Mouse (Mus musculus): Measurements from ENCODE around the gene Efcab6.

Gene Efcab6

DNA sequence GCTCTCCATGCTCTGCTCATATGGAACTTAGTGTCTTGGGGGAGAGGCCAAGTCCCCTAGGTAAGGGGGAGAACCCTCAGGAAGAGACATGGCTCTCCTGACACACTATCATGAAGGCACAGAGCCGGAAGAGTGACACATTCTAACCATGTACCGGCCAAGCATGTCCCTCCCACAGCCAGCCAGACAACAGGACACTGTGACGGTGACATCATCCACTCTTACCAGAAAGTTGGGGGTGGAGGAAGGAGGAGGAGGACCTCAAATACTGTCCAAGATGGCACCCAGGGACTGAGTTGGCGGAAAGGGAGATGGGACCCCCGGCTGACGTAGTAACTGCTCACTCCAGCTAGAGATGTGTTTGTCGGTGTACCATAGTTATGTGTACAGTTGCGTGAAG, 181.4 kb downstream of the Efcab6 start:
- DNase-seq (ENCODE audit: low spot score in 2 of 2), result no peak

DNA sequence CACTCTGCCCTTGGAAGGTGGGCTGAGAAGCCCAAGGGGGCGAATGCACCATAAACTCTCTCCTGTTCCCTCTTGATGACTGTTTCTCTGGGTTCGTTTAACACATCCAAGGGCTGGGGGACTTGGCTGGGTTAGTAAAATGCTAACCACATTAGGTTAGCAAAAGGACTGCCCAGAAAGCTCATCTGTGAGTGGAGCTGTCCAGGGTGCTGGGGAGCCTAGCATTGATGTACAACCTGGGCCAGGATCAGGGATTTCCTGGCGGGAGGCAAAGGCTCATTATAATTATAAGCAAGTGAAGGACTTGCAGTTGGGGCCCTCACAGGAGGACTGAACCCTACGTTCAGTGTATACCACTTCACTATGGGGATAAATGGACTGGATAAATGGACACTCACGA, 185.3 kb downstream of the Efcab6 start:
- DNase-seq (ENCODE audit: low spot score in 2 of 2), result no peak

DNA sequence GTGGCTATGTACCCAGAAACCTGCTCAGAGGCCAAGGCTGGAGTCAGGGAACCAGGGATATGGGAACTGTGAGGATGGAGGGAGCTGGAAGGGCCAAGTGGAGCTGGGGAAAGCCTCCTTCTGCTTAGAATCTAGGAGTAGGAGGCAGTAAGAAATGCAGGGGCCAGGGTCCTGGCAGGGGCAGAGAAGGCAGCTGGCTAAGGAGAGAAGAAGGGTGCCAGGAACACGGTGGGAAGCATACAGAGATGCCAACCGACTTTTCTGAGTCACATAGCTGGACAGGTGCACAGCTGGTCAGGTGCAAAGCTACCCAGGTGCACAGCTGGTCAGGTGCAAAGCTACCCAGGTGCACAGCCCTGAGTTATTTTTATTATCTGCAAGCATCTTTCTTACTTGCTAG, 187.3 kb downstream of the Efcab6 start:
- DNase-seq (ENCODE audit: low spot score in 2 of 2), result no peak

DNA sequence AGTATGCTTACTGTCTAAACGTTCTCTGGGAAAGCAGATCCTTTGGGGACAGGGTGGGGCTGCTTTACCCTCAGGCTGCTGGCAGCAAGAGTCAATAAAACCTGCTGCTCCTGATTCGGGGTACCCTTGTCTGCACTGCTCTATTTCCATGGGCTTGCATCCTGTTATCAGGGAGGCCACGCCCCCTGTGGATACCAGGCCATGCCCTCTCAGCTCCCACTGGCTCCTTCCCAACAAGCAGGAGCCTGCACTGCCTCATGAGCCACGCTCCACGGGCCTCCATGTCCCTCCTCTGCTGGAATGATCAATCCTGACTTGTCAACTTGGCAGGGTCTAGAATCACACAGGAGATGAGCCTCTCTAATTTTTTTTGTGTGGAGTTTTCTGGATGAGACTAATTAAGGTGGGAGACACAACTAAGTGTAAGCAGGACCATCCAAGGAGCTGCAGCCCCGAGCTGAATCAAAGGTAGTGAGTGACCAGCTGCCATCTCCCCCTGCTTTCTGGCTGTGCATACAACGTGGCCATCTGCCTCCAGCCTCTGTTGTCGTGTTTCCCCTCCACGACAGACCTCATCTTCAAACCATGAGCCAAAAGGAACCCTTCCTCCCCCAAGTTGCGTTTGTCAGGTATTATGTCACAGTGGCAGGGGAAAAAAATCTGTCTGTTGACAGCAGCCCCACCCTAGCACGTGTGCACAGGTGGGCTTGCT, 187.9 kb downstream of the Efcab6 start:
- DNase-seq (ENCODE audit: low spot score in 2 of 2), result no peak

DNA sequence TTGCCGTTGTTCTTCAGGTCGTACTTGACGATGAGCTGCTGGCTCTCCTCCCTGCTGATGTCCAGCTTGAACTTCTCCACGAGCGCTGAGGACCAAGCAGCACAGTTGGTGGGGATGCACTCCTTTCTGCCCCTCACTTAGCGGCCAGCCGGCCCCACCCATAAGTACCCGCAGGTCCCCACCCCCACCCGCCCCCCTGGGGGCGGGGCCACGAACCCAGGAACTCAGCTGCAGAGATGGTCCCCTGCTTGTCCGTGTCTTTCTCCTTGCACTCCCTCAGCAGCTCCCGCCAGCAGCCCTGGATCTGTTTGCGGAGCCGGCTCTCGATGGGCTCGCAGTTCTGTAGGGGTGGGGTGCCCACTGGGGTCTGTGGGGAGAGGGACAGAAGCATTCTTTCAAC, 194.2 kb downstream of the Efcab6 start:
- no peak for DNase-seq (ENCODE audit: low spot score in 2 of 2)

DNA sequence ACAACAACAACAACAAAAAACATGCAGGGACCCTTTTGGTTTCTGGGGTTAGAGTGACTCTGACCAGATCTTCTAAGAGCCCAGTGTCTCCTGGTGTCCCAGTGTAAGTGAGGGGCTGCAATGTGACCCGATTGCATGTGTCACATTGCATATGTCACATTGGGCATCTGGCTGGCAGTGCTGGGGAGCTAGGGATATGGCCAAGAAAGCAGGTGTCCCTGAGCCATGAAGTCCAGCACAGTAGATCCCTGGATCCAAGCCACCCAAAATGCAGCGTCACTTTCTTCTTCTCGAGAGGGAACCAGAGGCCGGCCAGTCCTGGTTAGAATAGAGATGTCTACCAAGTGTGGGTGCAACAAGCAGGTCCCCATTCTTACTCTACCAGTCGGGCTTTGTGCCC, 199.6 kb downstream of the Efcab6 start:
- no peak for DNase-seq (ENCODE audit: low spot score in 2 of 2)

DNA sequence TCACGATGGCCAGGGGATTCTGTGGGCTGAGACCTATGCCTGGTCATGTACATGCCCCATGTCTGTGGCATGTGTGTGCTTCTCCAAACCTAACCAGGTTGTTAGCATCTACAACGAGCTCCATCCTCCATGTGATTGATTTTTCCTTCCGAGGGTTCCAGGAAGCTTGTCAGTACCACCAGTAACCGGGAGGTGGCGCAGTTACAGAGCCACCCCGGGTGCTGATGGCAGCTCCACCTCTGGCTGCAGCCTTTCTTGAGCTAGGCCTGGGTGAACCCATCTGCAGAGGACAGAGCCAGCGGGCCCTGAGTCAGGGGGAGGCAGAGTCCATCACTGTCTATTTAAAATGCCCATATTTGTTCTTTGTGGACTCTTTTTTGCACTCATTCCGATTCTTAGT, 208.1 kb downstream of the Efcab6 start:
- peak in 1 of 2 experiments; percentile 78 for DNase-seq (ENCODE audit: low spot score in 2 of 2)

DNA sequence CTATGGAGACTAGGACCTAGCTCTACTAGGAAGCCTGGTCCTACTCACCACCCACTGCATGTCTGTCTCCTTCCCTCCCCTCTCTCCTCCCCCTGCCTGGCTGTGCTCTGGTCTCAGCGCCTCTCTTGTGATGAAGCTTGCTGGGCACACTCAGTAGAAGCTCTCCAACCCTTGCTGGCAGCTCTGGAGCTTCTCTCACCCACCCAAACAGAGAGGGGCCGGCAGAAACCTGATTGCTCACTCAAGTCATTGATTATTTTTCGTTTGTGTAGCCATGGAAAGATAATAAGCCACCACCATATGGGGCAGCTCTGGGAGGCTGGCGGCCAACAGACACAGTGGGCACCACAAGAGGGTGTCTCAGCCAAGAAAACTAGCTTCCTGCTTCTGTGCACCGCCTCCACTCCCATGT, 211.8 kb downstream of the Efcab6 start:
- DNase-seq (ENCODE audit: low spot score in 2 of 2), result peak in 1 of 2 experiments; percentile 73

DNA sequence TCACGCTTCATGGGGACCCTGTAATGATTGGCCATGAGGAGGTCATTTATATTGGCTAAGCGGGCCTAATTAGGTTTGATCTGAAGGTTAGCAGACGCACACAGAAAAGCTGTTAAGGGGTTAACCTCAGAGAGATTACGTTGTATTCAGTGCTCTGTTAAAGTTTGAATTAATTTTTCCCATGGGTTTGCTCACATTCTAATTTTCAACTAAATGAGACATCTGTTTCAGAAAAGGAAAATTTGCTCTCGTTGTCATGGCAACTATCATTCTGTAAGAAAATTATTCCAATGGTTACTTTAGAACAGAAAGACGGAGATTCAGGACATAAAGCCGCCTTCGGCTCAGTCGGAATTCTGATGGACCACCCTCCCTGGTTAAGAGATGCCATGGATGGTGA, 217.0 kb downstream of the Efcab6 start:
- DNase-seq (ENCODE audit: low spot score in 2 of 2), result no peak

DNA sequence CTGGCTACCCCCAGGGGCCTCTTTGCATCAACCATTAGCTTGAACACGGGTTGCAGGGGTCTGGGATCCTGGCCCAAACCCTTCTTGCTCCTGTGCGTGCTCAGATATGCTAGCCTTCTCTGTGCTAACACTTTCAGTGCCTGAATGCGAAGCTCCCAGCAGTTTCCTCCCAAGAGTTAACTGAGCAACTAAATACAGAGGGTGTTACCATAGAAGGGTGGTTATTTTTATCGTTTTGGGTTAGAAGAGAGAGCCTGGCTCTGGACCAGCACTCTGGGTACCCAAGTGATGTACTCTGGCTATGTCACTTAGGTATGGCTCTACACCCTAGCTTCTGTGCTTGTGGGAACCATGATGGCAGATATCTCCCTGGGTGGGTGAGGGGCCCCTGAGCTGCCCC, 217.7 kb downstream of the Efcab6 start:
- DNase-seq (ENCODE audit: low spot score in 2 of 2), result no peak

DNA sequence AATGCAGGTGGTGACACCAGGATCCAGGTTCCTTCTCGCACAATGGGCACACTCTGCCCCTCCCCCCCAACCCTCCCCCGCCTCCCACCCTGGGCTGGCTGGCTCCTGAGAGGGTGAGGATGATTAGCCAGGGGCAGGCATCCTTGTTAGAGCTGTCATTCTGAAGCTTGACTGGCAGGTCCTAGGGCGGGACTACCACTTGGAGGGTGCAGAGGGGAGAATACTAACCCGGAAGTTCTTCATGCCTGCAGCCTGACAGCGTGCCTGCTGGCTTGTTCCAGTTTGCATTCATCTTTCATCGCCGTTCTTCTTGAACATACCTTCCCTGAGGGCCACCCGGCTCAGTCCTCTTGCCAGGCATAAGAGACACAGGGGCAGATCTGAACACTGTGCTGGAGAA, 218.6 kb downstream of the Efcab6 start:
- DNase-seq (ENCODE audit: low spot score in 2 of 2), result no peak

DNA sequence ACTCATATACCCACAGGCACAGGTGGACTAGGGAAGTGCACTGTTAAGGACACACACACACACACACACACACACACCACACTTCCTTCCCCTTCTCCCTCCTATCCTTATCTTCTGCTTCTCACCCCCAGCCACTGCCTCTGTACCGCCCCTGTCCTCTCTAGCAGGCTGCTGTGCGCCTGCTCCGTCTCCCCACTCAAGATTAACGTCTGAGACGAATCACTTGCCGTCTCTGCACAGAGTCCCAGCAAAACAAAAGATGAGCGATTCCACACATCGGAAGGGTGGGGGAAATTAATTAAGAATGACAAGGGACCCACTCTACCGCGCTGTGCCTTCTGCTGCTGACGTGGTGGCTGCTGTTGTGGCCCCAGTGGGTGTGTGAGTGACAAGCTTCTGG, 219.4 kb downstream of the Efcab6 start:
- DNase-seq (ENCODE audit: low spot score in 2 of 2), result no peak

DNA sequence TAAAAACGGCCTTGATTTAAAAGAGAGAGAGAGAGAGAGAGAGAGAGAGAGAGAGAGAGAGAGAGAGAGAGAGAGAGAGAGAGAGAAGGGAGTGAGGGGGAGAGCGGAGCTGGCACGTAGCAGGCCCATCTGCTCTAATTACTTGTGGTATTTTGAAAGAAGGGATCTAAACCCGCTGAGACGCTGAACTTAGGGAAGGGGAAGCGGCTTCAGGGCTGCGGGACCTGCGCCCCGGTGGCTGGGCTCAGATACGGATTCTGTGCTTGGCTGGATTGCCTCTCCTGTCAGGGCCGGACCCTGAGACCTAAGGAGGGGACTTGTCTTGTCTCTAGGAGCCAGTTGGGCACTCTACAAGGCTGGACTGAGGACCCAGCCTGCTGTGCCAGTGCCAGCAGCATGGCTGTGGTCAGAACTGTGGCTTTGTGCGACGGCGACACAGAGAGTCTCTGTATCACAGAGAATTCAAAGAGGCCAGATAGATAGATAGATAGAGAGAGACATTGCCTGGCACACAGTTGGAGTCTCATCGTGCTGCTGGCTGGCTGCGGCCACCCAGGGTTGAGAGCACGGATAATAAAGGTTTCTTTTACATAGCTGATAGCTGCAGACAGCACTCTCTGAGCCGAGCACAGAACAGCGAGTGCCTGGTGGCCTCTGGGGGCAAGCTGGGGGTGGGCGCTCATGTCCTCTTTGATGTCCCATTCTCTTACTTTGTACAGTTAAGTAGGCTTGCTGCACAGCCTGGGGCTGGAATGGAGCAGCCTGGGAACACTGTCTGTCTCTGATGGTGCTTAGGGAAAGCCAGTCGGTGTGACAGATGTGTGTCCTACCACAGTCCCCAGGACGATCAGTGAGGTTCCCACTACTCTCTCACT, 222.0 kb downstream of the Efcab6 start:
- DNase-seq (ENCODE audit: low spot score in 2 of 2), result no peak

DNA sequence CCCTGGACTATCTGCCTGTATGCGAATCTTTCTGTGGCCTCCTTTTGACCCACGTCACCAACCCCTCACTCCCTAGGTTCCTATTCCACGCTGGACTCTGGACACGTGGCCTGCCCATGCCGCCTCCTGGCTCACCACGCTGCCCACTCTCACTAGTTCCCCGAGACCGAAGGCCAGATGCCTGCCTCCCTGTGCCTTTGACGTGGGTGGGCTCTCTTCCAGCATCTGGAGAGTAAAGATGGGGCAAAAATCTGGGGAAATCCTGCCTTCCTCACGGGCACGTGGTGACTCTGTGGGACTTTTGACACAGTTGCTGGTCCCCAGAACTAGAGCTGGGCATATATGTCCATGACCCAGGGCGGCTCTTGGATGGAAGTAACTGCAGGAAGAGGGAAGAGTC, 222.8 kb downstream of the Efcab6 start:
- DNase-seq (ENCODE audit: low spot score in 2 of 2), result no peak

DNA sequence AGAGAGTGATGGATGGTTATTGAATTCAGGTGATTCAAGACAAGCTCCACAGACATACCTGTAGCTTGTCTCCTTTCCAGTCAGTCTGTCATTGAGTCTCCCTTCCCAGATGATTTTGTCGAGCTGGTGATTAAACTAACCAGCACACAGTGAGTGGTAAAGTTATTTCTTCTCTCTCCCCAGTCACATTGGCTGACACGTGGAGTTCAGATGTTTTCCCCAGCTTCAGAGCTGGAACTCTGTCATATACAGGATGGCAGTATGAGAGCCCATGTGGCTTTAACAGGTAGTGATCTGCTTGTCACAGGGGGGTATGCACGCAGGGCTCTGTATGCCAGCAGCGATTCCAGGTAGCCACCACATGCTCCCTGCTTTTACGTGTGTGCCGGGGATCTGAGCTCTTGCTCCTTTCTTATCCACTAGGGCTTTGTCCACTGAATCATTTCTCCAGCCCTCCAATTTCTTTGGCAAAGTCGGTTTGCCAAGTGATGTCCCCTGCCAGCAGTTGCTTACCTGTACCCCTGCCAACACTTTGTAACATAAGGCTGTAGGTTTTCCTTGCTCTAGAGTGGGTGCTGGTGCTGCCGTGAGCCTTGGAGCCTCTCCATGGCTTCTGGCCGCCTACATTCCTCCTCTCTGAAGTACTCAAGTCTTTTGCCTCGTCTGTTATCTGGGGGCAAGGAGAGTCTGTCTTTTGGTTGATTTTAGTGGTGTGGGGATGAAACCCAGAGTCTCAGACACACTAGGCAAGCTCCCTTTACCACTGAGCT, 224.0 kb downstream of the Efcab6 start:
- DNase-seq (ENCODE audit: low spot score in 2 of 2), result peak; percentile 33 to 77

DNA sequence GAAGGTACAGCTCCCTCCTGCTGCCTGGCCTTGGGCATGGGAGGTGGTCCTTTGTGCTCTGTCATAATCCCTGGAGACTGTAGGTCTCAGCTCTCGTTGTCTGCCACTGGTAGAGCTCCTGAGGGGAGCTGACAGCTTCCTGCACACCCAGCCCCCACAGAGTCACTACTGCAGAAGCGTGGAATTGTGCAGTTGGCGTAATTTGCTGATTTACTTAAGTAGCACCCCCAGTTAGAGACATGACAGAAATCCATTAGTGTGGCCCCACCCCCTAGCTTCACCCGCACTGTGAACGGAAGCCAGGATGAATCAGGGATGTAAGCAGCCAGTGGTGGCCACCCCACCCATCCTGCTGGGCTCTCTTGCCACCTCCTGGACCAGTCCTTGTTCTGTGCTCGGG, 232.9 kb downstream of the Efcab6 start:
- DNase-seq (ENCODE audit: low spot score in 2 of 2), result no peak

DNA sequence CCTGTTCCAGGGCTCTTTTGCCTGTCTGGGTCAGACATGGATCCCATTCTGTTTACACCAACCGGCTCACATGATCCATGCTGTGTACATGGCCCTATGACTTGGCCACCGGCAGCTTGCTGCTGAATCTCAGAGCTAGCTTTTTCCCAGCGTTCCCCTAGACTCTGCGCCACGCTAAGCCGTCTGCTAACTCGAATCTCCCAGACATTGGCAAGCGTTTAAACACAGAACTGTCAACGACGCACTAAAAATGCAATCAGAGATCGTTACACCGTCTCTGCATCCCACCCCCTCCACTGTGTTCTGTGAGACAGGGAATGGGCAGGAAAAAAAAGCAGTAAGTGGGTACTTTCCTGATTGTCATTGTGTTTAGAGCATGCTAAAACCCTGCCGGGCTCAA, 236.0 kb downstream of the Efcab6 start:
- no peak for DNase-seq (ENCODE audit: low spot score in 2 of 2)

DNA sequence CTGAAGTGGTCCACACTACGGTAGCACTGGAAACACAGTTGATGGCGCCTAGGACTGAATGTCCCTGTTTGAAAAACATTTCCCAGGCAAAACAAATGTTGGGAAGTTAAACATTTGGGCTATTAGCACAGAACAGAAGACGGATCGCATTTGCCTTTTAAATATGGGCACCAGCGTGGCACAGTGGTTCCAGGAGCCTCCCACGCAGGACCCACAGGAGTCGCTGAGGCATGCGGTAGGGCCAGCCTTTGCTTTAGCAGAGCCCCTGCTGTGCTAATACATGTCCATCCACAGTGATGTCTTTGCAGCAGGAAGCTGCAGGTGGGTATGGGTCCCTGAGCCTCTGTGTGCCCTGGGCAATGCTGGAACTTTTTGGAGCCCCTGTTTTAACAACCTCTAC, 237.2 kb downstream of the Efcab6 start:
- DNase-seq (ENCODE audit: low spot score in 2 of 2), result no peak

Data from left cerebral cortex, adult 9 months (tissue).